Mouse (Mus musculus) small intestine, adult 2 months (tissue): ENCODE results near the gene Srgap2.

Source experiments
- CTCF ChIP-seq: fragments of 200-500 bp; IDR thresholded peaks from 2 replicates; pipeline ENCODE4 v1.5.1; 2012; ENCODE audit warnings: low read depth, mild to moderate bottlenecking, control low read depth, inconsistent platforms, low read length, moderate library complexity, mixed read lengths; ENCODE audit not compliant: insufficient replicate concordance, insufficient read length; ENCODE audit errors: extremely low read depth
- POLR2A ChIP-seq: fragments of 200-500 bp; IDR thresholded peaks from 2 replicates; pipeline ENCODE4 v1.6.1; 2012; ENCODE audit warnings: low read depth, mild to moderate bottlenecking, control low read depth, inconsistent platforms, low read length, moderate library complexity

- TF ChIP-seq POLR2A (no peak), CTCF (no peak)
Measured at GRCm38 (mm10) chr1:131324816-131325463, 202.2 kb downstream of the Srgap2 start.
